Mouse (Mus musculus) testis, adult 2 months (tissue): Measurements from ENCODE around the gene Rps6kc1.

Experiments used
- CTCF ChIP-seq: fragments of 200-500 bp; IDR thresholded peaks from 2 replicates; pipeline ENCODE4 v1.5.1; 2012; ENCODE audit warnings: low read depth, mild to moderate bottlenecking, inconsistent platforms, low read length, moderate library complexity; ENCODE audit not compliant: control insufficient read depth, insufficient read depth, insufficient replicate concordance
- POLR2A ChIP-seq: fragments of 200-500 bp; IDR thresholded peaks from 2 replicates; pipeline ENCODE4 v1.6.1; 2012; ENCODE audit warnings: low read depth, mild to moderate bottlenecking, inconsistent platforms, low read length, moderate library complexity; ENCODE audit not compliant: control insufficient read depth

- TF ChIP-seq CTCF (no peak), POLR2A (no peak)
These were observed 79.6 kb downstream of the Rps6kc1 start for GRCm38 (mm10) chr1:190831839-190832497.
